Mouse (Mus musculus) megakaryocyte, embryonic 14.5 days (primary cell): Measurements from ENCODE around the gene Tmem189.

Experiments
- FLI1 ChIP-seq: IDR thresholded peaks from 2 replicates; pipeline ENCODE4 v1.6.1; 2012; ENCODE audit warnings: low read length, inconsistent platforms, mixed read lengths
- GATA1 ChIP-seq: IDR thresholded peaks from 3 replicates; pipeline ENCODE4 v1.6.1; 2012; ENCODE audit warnings: mixed read lengths, low read length, inconsistent platforms, borderline replicate concordance

- no peak for TF ChIP-seq FLI1
- no peak for TF ChIP-seq GATA1
Measured at GRCm38 (mm10) chr2:167651622-167652021, 38.0 kb downstream of the Tmem189 start.
